Mouse (Mus musculus): ENCODE data around the gene Lamp1. TPM values are rescaled to one million over a fixed set of nuclear protein-coding genes. Genes with fewer than 3 reads are reported as not detected.

Lamp1 gene
- total RNA-seq, 2 experiments from 2014 or later = 241 to 248 TPM

GRCm38 (mm10) chr8:13174811-13175210 lies 15.8 kb downstream of the Lamp1 start:
- H3K27ac ChIP-seq = no peak overlapping the region
- no peak overlapping the region for H3K4me3 ChIP-seq
- TF ChIP-seq CTCF (conservative IDR thresholded peaks at IDR 0.05) = no peak
- DNase-seq (ENCODE audit: low spot score in 2 of 2) = no peak

GRCm38 (mm10) chr8:13175650-13176049 lies 16.7 kb downstream of the Lamp1 start:
- no peak for DNase-seq (ENCODE audit: low spot score in 2 of 2)
- H3K27ac ChIP-seq = no peak overlapping the region
- no peak for TF ChIP-seq CTCF (conservative IDR thresholded peaks at IDR 0.05)
- no peak overlapping the region for H3K4me3 ChIP-seq

GRCm38 (mm10) chr8:13177173-13177852 lies 18.4 kb downstream of the Lamp1 start:
- no peak for TF ChIP-seq CTCF (conservative IDR thresholded peaks at IDR 0.05)
- DNase-seq (ENCODE audit: low spot score in 2 of 2) = no peak
- Histone ChIP-seq H3K4me3 (no peak overlapping the region), H3K27ac (no peak overlapping the region)

- no peak for TF ChIP-seq CTCF (conservative IDR thresholded peaks at IDR 0.05)
- Histone ChIP-seq H3K4me3 (no peak overlapping the region), H3K27ac (no peak overlapping the region)
- no peak for DNase-seq (ENCODE audit: low spot score in 2 of 2)
Measured at GRCm38 (mm10) chr8:13178137-13178536, 19.2 kb downstream of the Lamp1 start.

GRCm38 (mm10) chr8:13179482-13179881 lies 20.5 kb downstream of the Lamp1 start:
- Histone ChIP-seq H3K27ac (no peak overlapping the region), H3K4me3 (no peak overlapping the region)
- DNase-seq (ENCODE audit: low spot score in 2 of 2) = no peak
- no peak for TF ChIP-seq CTCF (conservative IDR thresholded peaks at IDR 0.05)

- DNase-seq (ENCODE audit: low spot score in 2 of 2) = no peak
- no peak overlapping the region for H3K4me3 ChIP-seq
- TF ChIP-seq CTCF (conservative IDR thresholded peaks at IDR 0.05) = no peak
- H3K27ac ChIP-seq = no peak overlapping the region
Measured at GRCm38 (mm10) chr8:13179948-13180347, 21.0 kb downstream of the Lamp1 start.

GRCm38 (mm10) chr8:13180408-13180807 lies 21.4 kb downstream of the Lamp1 start:
- DNase-seq (ENCODE audit: low spot score in 2 of 2) = no peak
- TF ChIP-seq CTCF (conservative IDR thresholded peaks at IDR 0.05) = no peak
- no peak overlapping the region for H3K4me3 ChIP-seq

GRCm38 (mm10) chr8:13180911-13181690 lies 22.1 kb downstream of the Lamp1 start:
- H3K27ac ChIP-seq = no peak overlapping the region
- no peak overlapping the region for H3K4me3 ChIP-seq
- no peak for TF ChIP-seq CTCF (conservative IDR thresholded peaks at IDR 0.05)
- no peak for DNase-seq (ENCODE audit: low spot score in 2 of 2)

More at GRCm38 (mm10) chr8:13180408-13180807, 21.4 kb downstream of the Lamp1 start:
- no peak overlapping the region for H3K27ac ChIP-seq

- no peak for DNase-seq (ENCODE audit: low spot score in 2 of 2)
- no peak overlapping the region for H3K4me3 ChIP-seq
- TF ChIP-seq CTCF (conservative IDR thresholded peaks at IDR 0.05) = no peak
- no peak overlapping the region for H3K27ac ChIP-seq
Measured at GRCm38 (mm10) chr8:13181691-13181976, 22.7 kb downstream of the Lamp1 start.

GRCm38 (mm10) chr8:13186819-13187218 lies 27.9 kb downstream of the Lamp1 start:
- no peak for DNase-seq (ENCODE audit: low spot score in 2 of 2)
- Histone ChIP-seq H3K4me3 (no peak overlapping the region), H3K27ac (no peak overlapping the region)
- TF ChIP-seq CTCF (conservative IDR thresholded peaks at IDR 0.05) = no peak

GRCm38 (mm10) chr8:13187229-13187628 lies 28.3 kb downstream of the Lamp1 start:
- Histone ChIP-seq H3K4me3 (no peak overlapping the region), H3K27ac (no peak overlapping the region)
- TF ChIP-seq CTCF (conservative IDR thresholded peaks at IDR 0.05) = no peak
- DNase-seq (ENCODE audit: low spot score in 2 of 2) = no peak

GRCm38 (mm10) chr8:13187638-13188037 lies 28.7 kb downstream of the Lamp1 start:
- Histone ChIP-seq H3K27ac (no peak overlapping the region), H3K4me3 (no peak overlapping the region)
- TF ChIP-seq CTCF (conservative IDR thresholded peaks at IDR 0.05) = no peak
- DNase-seq (ENCODE audit: low spot score in 2 of 2) = no peak

- no peak for TF ChIP-seq CTCF (conservative IDR thresholded peaks at IDR 0.05)
- DNase-seq (ENCODE audit: low spot score in 2 of 2) = no peak
- no peak overlapping the region for H3K4me3 ChIP-seq
- no peak overlapping the region for H3K27ac ChIP-seq
Measured at GRCm38 (mm10) chr8:13188052-13188555, 29.1 kb downstream of the Lamp1 start.

- Histone ChIP-seq H3K27ac (no peak overlapping the region), H3K4me3 (no peak overlapping the region)
- no peak for DNase-seq (ENCODE audit: low spot score in 2 of 2)
- TF ChIP-seq CTCF (conservative IDR thresholded peaks at IDR 0.05) = no peak
Measured at GRCm38 (mm10) chr8:13188857-13189256, 29.9 kb downstream of the Lamp1 start.

Measured in layer of hippocampus, adult 2 months (tissue).